Mouse (Mus musculus) midbrain, embryonic 12.5 days (tissue): ENCODE data around the gene Ptprm. TPM values are rescaled to one million over a fixed set of nuclear protein-coding genes. Genes with fewer than 3 reads are reported as not detected.

Experiments used
- ATAC-seq: fragments of 200-750 bp; cut with Nextera tagmentation; 2 replicates; pipeline ENCODE4 v1.8.0; 2017; ENCODE audit warnings: low read depth, moderate TSS enrichment, moderate library complexity; ENCODE audit not compliant: low FRiP score
- H3K27ac ChIP-seq: fragments of 300-500 bp; sonication (generic); replicated peaks from 2 replicates; pipeline ENCODE4 v1.5.1; 2016; ENCODE audit warnings: mild to moderate bottlenecking
- H3K27me3 ChIP-seq: fragments of 300-500 bp; sonication (generic); 2 replicates; pipeline ENCODE4 v1.6.1; 2016; ENCODE audit warnings: mild to moderate bottlenecking
- H3K36me3 ChIP-seq: fragments of 300-500 bp; sonication (generic); 2 replicates; pipeline ENCODE4 v1.6.1; 2016
- H3K4me1 ChIP-seq: fragments of 300-500 bp; sonication (generic); 2 replicates; pipeline ENCODE4 v1.6.1; 2016
- H3K4me2 ChIP-seq: fragments of 300-500 bp; sonication (generic); replicated peaks from 2 replicates; pipeline ENCODE4 v1.6.1; 2016; ENCODE audit warnings: mild to moderate bottlenecking, moderate library complexity
- H3K4me3 ChIP-seq: fragments of 300-500 bp; sonication (generic); 2 replicates; pipeline ENCODE4 v1.5.1; 2016; ENCODE audit warnings: mild to moderate bottlenecking
- H3K9ac ChIP-seq: fragments of 300-500 bp; sonication (generic); replicated peaks from 2 replicates; pipeline ENCODE4 v1.6.1; 2016; ENCODE audit warnings: mild to moderate bottlenecking, moderate library complexity
- H3K9me3 ChIP-seq: fragments of 300-500 bp; sonication (generic); 2 replicates; pipeline ENCODE4 v1.6.1; 2016; ENCODE audit warnings: mild to moderate bottlenecking
- WGBS: fragments of 180-500 bp; shearing (Covaris S2); methylation state at CpG from one replicate; pipeline ENCODE4 v1.1.7; 2016; 5-methylcytosine and 5-hydroxymethylcytosine counted together
- polyA plus RNA-seq: library from polyadenylated mRNA; unstranded; fragments of >200 nt; fragmentation: Nextera tagmentation; extraction: Ambion mirVana; gene quantifications from 2 replicates; pipeline ENCODE4 v1.2.1, GENCODE M21; 2016

The Ptprm gene
- polyA plus RNA-seq, 1 experiment from 2014 or later = 11.8 TPM

- no peaks in the 10 kb centered on the region for H3K9me3 ChIP-seq
- H3K9ac ChIP-seq = no peak overlapping the region
- H3K4me2 ChIP-seq = no peak overlapping the region
- no peak overlapping the region for H3K4me3 ChIP-seq
- H3K4me1 ChIP-seq = no peaks in the 10 kb centered on the region
- H3K27me3 ChIP-seq = no peaks in the 10 kb centered on the region
- 89% methylated on average over 6 of the region's 6 CpGs for WGBS
- no peak overlapping the region for H3K27ac ChIP-seq
- H3K36me3 ChIP-seq = no peaks in the 10 kb centered on the region
- ATAC-seq = no peak
Measured at GRCm38 (mm10) chr17:67343006-67343405, 11.3 kb downstream of the Ptprm start.

- Histone ChIP-seq H3K9ac (no peak overlapping the region), H3K4me2 (no peak overlapping the region), H3K9me3 (no peaks in the 10 kb centered on the region), H3K4me1 (no peaks in the 10 kb centered on the region), H3K27me3 (no peaks in the 10 kb centered on the region), H3K4me3 (no peak overlapping the region), H3K27ac (no peak overlapping the region), H3K36me3 (no peaks in the 10 kb centered on the region)
- no peak for ATAC-seq
- WGBS = 82% methylated on average over 6 of the region's 6 CpGs
Measured at GRCm38 (mm10) chr17:67340362-67340761, 13.9 kb downstream of the Ptprm start.

GRCm38 (mm10) chr17:67339569-67339968, 14.7 kb downstream of the Ptprm start:
- no peak overlapping the region for H3K4me2 ChIP-seq
- H3K27me3 ChIP-seq = no peaks in the 10 kb centered on the region
- H3K4me1 ChIP-seq = no peaks in the 10 kb centered on the region
- WGBS = 88% methylated on average over 5 of the region's 5 CpGs
- no peak for ATAC-seq
- H3K36me3 ChIP-seq = no peaks in the 10 kb centered on the region
- H3K9me3 ChIP-seq = no peaks in the 10 kb centered on the region
- no peak overlapping the region for H3K27ac ChIP-seq
- H3K9ac ChIP-seq = no peak overlapping the region
- no peak overlapping the region for H3K4me3 ChIP-seq

GRCm38 (mm10) chr17:67334310-67334709, 19.9 kb downstream of the Ptprm start:
- Histone ChIP-seq H3K27ac (no peak overlapping the region), H3K36me3 (no peaks in the 10 kb centered on the region), H3K4me3 (no peak overlapping the region), H3K9ac (no peak overlapping the region), H3K4me2 (no peak overlapping the region), H3K27me3 (no peaks in the 10 kb centered on the region), H3K9me3 (no peaks in the 10 kb centered on the region), H3K4me1 (no peaks in the 10 kb centered on the region)
- 89% methylated on average over 3 of the region's 3 CpGs for WGBS
- no peak for ATAC-seq

GRCm38 (mm10) chr17:67329435-67329834, 24.8 kb downstream of the Ptprm start:
- Histone ChIP-seq H3K4me2 (no peak overlapping the region), H3K27me3 (no peaks in the 10 kb centered on the region), H3K4me1 (peaks cover 2% of the 10 kb centered on the region; the same call in 1 of the 2 replicates), H3K9me3 (no peaks in the 10 kb centered on the region), H3K9ac (no peak overlapping the region), H3K36me3 (no peaks in the 10 kb centered on the region), H3K4me3 (no peak overlapping the region), H3K27ac (no peak overlapping the region)
- WGBS = 78% methylated on average over 4 of the region's 4 CpGs
- no peak for ATAC-seq

GRCm38 (mm10) chr17:67324499-67324832, 29.8 kb downstream of the Ptprm start:
- 43% methylated on average over 1 of the region's 1 CpGs for WGBS
- Histone ChIP-seq H3K9ac (no peak overlapping the region), H3K36me3 (no peaks in the 10 kb centered on the region), H3K27ac (no peak overlapping the region), H3K4me1 (peaks cover 9% of the 10 kb centered on the region), H3K4me3 (no peak overlapping the region), H3K4me2 (no peak overlapping the region), H3K27me3 (no peaks in the 10 kb centered on the region), H3K9me3 (no peaks in the 10 kb centered on the region)
- ATAC-seq = no peak

- Histone ChIP-seq H3K27me3 (no peaks in the 10 kb centered on the region), H3K4me1 (peaks cover 9% of the 10 kb centered on the region), H3K9me3 (no peaks in the 10 kb centered on the region), H3K36me3 (no peaks in the 10 kb centered on the region), H3K9ac (no peak overlapping the region), H3K4me3 (no peak overlapping the region), H3K4me2 (no peak overlapping the region), H3K27ac (no peak overlapping the region)
- WGBS = 53% methylated on average over 11 of the region's 11 CpGs
- ATAC-seq = peak; percentile 47; the same call in 1 of the 2 replicates
Measured at GRCm38 (mm10) chr17:67323777-67324498, 30.3 kb downstream of the Ptprm start.

GRCm38 (mm10) chr17:67314491-67315205, 39.6 kb downstream of the Ptprm start:
- Histone ChIP-seq H3K27me3 (no peaks in the 10 kb centered on the region), H3K4me1 (0 out of 2 replicates have a peak, but pooled peaks cover 7% of the 10 kb centered on the region), H3K4me2 (no peak overlapping the region), H3K9me3 (no peaks in the 10 kb centered on the region), H3K36me3 (no peaks in the 10 kb centered on the region), H3K9ac (no peak overlapping the region), H3K4me3 (no peak overlapping the region), H3K27ac (no peak overlapping the region)
- no peak for ATAC-seq
- 66% methylated on average over 4 of the region's 4 CpGs for WGBS

- Histone ChIP-seq H3K27me3 (0 out of 2 replicates have a peak, but pooled peaks cover 8% of the 10 kb centered on the region), H3K4me1 (0 out of 2 replicates have a peak, but pooled peaks cover 13% of the 10 kb centered on the region), H3K9me3 (no peaks in the 10 kb centered on the region), H3K4me3 (no peak overlapping the region), H3K27ac (no peak overlapping the region), H3K9ac (no peak overlapping the region), H3K4me2 (no peak overlapping the region), H3K36me3 (no peaks in the 10 kb centered on the region)
- no peak for ATAC-seq
- WGBS = 84% methylated on average over 3 of the region's 3 CpGs
Measured at GRCm38 (mm10) chr17:67308421-67308820, 45.8 kb downstream of the Ptprm start.

GRCm38 (mm10) chr17:67306066-67306845, 48.0 kb downstream of the Ptprm start:
- H3K36me3 ChIP-seq = no peaks in the 10 kb centered on the region
- H3K9ac ChIP-seq = no peak overlapping the region
- ATAC-seq = no peak
- WGBS = 83% methylated on average over 10 of the region's 10 CpGs
- no peak overlapping the region for H3K4me2 ChIP-seq
- no peaks in the 10 kb centered on the region for H3K9me3 ChIP-seq
- H3K4me1 ChIP-seq = peaks cover 16% of the 10 kb centered on the region; the same call in 1 of the 2 replicates
- no peak overlapping the region for H3K27ac ChIP-seq
- H3K4me3 ChIP-seq = no peak overlapping the region
- 0 out of 2 replicates have a peak, but pooled peaks cover 8% of the 10 kb centered on the region for H3K27me3 ChIP-seq

- Histone ChIP-seq H3K27me3 (0 out of 2 replicates have a peak, but pooled peaks cover 8% of the 10 kb centered on the region), H3K4me1 (peaks cover 15% of the 10 kb centered on the region; the same call in 1 of the 2 replicates), H3K36me3 (no peaks in the 10 kb centered on the region), H3K9ac (no peak overlapping the region), H3K27ac (no peak overlapping the region), H3K4me3 (no peak overlapping the region), H3K9me3 (no peaks in the 10 kb centered on the region), H3K4me2 (no peak overlapping the region)
- 79% methylated on average over 3 of the region's 3 CpGs for WGBS
- ATAC-seq = no peak
Measured at GRCm38 (mm10) chr17:67304831-67305230, 49.4 kb downstream of the Ptprm start.
